Mouse (Mus musculus): Measurements from ENCODE around the gene Sncg. TPM values are rescaled to one million over a fixed set of nuclear protein-coding genes. Genes with fewer than 3 reads are reported as not detected.

The Sncg gene
- total RNA-seq (2012; rRNA removed) = not detected in 2 replicates
- polyA plus RNA-seq (2012; ENCODE audit: insufficient read depth in 1 of 2, insufficient read length in 2 of 2, low read depth in 1 of 2, low replicate concordance in 2 of 2, missing spikeins in 1 of 2) = not detected

GRCm38 (mm10) chr14:34374577-34374976 is at the start of gene Sncg:
Sncg (minus strand) TSS chr14:34374789.
- Histone ChIP-seq H3K9ac (ENCODE audit: control insufficient read depth, low read depth, low read length, poor library complexity, severe bottlenecking) (no peak within 1 kb of the TSS), H3K36me3 (ENCODE audit: control insufficient read depth in 1 of 2, insufficient read depth in 2 of 2, low read length in 2 of 2) (no peaks in the 10 kb centered on the region), H3K9me3 (replicated peaks; ENCODE audit: insufficient read depth, low read length) (no peaks in the 10 kb centered on the region), H3K27ac (ENCODE audit: control insufficient read depth, low read depth, low read length) (no peak within 1 kb of the TSS), H3K27me3 (ENCODE audit: control insufficient read depth in 1 of 2, insufficient read depth in 2 of 2, low read length in 2 of 2) (no peaks in the 10 kb centered on the region), H3K4me3 (ENCODE audit: control insufficient read depth in 1 of 2, insufficient read depth in 1 of 2, low read depth in 2 of 2, low read length in 2 of 2) (no peak within 1 kb of the TSS), H3K4me1 (ENCODE audit: control insufficient read depth in 1 of 2, insufficient read depth in 2 of 2, low read length in 2 of 2) (no peaks in the 10 kb centered on the region), H3K79me2 (ENCODE audit: control insufficient read depth, insufficient read depth, low read length, poor library complexity) (no peaks in the 10 kb centered on the region)
- no peak for DNase-seq (ENCODE audit: low read depth, low spot score)
- TF ChIP-seq JUND (IDR thresholded peaks at IDR 0.05; ENCODE audit: low read depth, low read length) (no peak), SIN3A (IDR thresholded peaks at IDR 0.05; ENCODE audit: low read length) (no peak), NRF1 (IDR thresholded peaks at IDR 0.05; ENCODE audit: insufficient read depth, low read depth, low read length, poor library complexity, severe bottlenecking) (no peak), ETS1 (IDR thresholded peaks at IDR 0.05; ENCODE audit: low read depth, low read length) (no peak), POLR2AphosphoS2 (IDR thresholded peaks at IDR 0.05; ENCODE audit: low read length) (no peak)

- H3K27me3 ChIP-seq (ENCODE audit: control insufficient read depth in 1 of 2, insufficient read depth in 2 of 2, low read length in 2 of 2) = no peaks in the 10 kb centered on the region; a peak in 2 of 4 replicates
- no peak for DNase-seq (ENCODE audit: low read depth, low spot score)
- no peak overlapping the region for H3K4me3 ChIP-seq (ENCODE audit: control insufficient read depth in 1 of 2, insufficient read depth in 1 of 2, low read depth in 2 of 2, low read length in 2 of 2)
- no peaks in the 10 kb centered on the region for H3K79me2 ChIP-seq (ENCODE audit: control insufficient read depth, insufficient read depth, low read length, poor library complexity)
- TF ChIP-seq CHD2 (IDR thresholded peaks at IDR 0.05; ENCODE audit: low read length) (no peak), ZC3H11A (IDR thresholded peaks at IDR 0.05; ENCODE audit: low read depth, low read length) (no peak), KAT2A (conservative IDR thresholded peaks at IDR 0.05; ENCODE audit: low read depth, low read length) (no peak), RCOR1 (IDR thresholded peaks at IDR 0.05; ENCODE audit: low read depth, low read length) (no peak)
- H3K9ac ChIP-seq (ENCODE audit: control insufficient read depth, low read depth, low read length, poor library complexity, severe bottlenecking) = no peak overlapping the region
- H3K4me1 ChIP-seq (ENCODE audit: control insufficient read depth in 1 of 2, insufficient read depth in 2 of 2, low read length in 2 of 2) = no peaks in the 10 kb centered on the region
- no peaks in the 10 kb centered on the region for H3K9me3 ChIP-seq (replicated peaks; ENCODE audit: insufficient read depth, low read length)
- H3K36me3 ChIP-seq (ENCODE audit: control insufficient read depth in 1 of 2, insufficient read depth in 2 of 2, low read length in 2 of 2) = no peaks in the 10 kb centered on the region
- H3K27ac ChIP-seq (ENCODE audit: control insufficient read depth, low read depth, low read length) = no peak overlapping the region
These were observed 46.5 kb upstream of the Sncg start for GRCm38 (mm10) chr14:34421078-34421477.

DNA sequence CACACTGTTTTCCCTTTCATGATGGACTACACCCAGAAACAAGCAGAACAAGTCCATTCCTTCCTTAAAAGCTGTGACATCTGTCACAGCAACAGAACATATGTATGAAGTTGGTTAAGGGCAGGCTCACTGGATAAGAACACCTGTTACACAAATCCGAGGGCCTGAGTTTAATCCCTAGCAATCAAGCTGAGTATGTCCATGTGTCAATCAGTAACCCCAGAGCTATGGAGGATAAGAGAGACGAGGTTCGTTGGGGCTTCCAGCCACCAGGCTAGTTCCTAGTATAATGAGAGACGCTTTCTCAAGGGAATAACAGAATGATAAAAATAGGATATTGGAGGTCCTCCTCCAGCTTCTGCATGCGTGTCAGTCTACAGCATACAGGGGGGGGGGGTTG is 42.9 kb upstream of the Sncg start:
- DNase-seq (ENCODE audit: low read depth, low spot score) = no peak
- H3K9ac ChIP-seq (ENCODE audit: control insufficient read depth, low read depth, low read length, poor library complexity, severe bottlenecking) = no peak overlapping the region
- H3K79me2 ChIP-seq (ENCODE audit: control insufficient read depth, insufficient read depth, low read length, poor library complexity) = no peaks in the 10 kb centered on the region
- no peaks in the 10 kb centered on the region for H3K9me3 ChIP-seq (replicated peaks; ENCODE audit: insufficient read depth, low read length)
- TF ChIP-seq ZMIZ1 (IDR thresholded peaks at IDR 0.05; ENCODE audit: low read depth, low read length) = no peak
- no peak for TF ChIP-seq NELFE (IDR thresholded peaks at IDR 0.05; ENCODE audit: low read depth, low read length)
- no peak for TF ChIP-seq POLR2AphosphoS5 (IDR thresholded peaks at IDR 0.05; ENCODE audit: borderline replicate concordance, low read depth, low read length)
- TF ChIP-seq POLR2A (IDR thresholded peaks at IDR 0.05; ENCODE audit: control insufficient read depth in 1 of 2, insufficient read depth in 1 of 2, low read depth in 1 of 2, low read length in 2 of 2, poor library complexity in 1 of 2) = no peak
- no peak for TF ChIP-seq SMC3 (IDR thresholded peaks at IDR 0.05; ENCODE audit: low read depth, low read length)
- no peak for TF ChIP-seq MAX (IDR thresholded peaks at IDR 0.05; ENCODE audit: low read length)
- TF ChIP-seq USF2 (IDR thresholded peaks at IDR 0.05; ENCODE audit: borderline replicate concordance in 1 of 2, insufficient read depth in 1 of 2, low read depth in 1 of 2, low read length in 2 of 2) = no peak
- TF ChIP-seq MXI1 (IDR thresholded peaks at IDR 0.05; ENCODE audit: low read depth, low read length) = no peak
- no peak for TF ChIP-seq SIN3A (IDR thresholded peaks at IDR 0.05; ENCODE audit: low read length)
- no peak for TF ChIP-seq TAL1 (IDR thresholded peaks at IDR 0.05; ENCODE audit: low read length)
- TF ChIP-seq ZC3H11A (IDR thresholded peaks at IDR 0.05; ENCODE audit: low read depth, low read length) = no peak
- TF ChIP-seq MAZ (IDR thresholded peaks at IDR 0.05; ENCODE audit: low read depth, low read length) = no peak
- TF ChIP-seq MYC (IDR thresholded peaks at IDR 0.05; ENCODE audit: low read depth, low read length) = no peak
- no peak for TF ChIP-seq HCFC1 (IDR thresholded peaks at IDR 0.05; ENCODE audit: low read depth, low read length)
- no peak for TF ChIP-seq UBTF (IDR thresholded peaks at IDR 0.05; ENCODE audit: borderline replicate concordance, insufficient read depth, low read depth, low read length)
- no peak for TF ChIP-seq BHLHE40 (IDR thresholded peaks at IDR 0.05; ENCODE audit: borderline replicate concordance, low read depth, low read length)
- TF ChIP-seq TBP (IDR thresholded peaks at IDR 0.05; ENCODE audit: low read depth, low read length) = no peak
- no peaks in the 10 kb centered on the region for H3K36me3 ChIP-seq (ENCODE audit: control insufficient read depth in 1 of 2, insufficient read depth in 2 of 2, low read length in 2 of 2)
- H3K27me3 ChIP-seq (ENCODE audit: control insufficient read depth in 1 of 2, insufficient read depth in 2 of 2, low read length in 2 of 2) = no peaks in the 10 kb centered on the region; a peak in 1 of 4 replicates
- no peak overlapping the region for H3K27ac ChIP-seq (ENCODE audit: control insufficient read depth, low read depth, low read length)
- no peaks in the 10 kb centered on the region for H3K4me1 ChIP-seq (ENCODE audit: control insufficient read depth in 1 of 2, insufficient read depth in 2 of 2, low read length in 2 of 2)
- H3K4me3 ChIP-seq (ENCODE audit: control insufficient read depth in 1 of 2, insufficient read depth in 1 of 2, low read depth in 2 of 2, low read length in 2 of 2) = no peak overlapping the region
